Mouse (Mus musculus) bone marrow macrophage, adult 2 months (primary cell): ENCODE measurements at regions not wholly inside any gene's neighbourhood (a gene's known extent, or its start where the extent isn't known, plus 50 kb on each side); places are given as distances from the start of the nearest gene placed in this dataset.

ENCODE experiments used
- CTCF ChIP-seq: IDR thresholded peaks from 2 replicates; pipeline ENCODE4 v1.5.1; 2012; ENCODE audit warnings: low read depth, mild to moderate bottlenecking, low read length, moderate library complexity
- POLR2A ChIP-seq: IDR thresholded peaks from 2 replicates; pipeline ENCODE4 v1.6.1; 2012; ENCODE audit warnings: mild to moderate bottlenecking, low read depth, low read length, borderline replicate concordance

DNA sequence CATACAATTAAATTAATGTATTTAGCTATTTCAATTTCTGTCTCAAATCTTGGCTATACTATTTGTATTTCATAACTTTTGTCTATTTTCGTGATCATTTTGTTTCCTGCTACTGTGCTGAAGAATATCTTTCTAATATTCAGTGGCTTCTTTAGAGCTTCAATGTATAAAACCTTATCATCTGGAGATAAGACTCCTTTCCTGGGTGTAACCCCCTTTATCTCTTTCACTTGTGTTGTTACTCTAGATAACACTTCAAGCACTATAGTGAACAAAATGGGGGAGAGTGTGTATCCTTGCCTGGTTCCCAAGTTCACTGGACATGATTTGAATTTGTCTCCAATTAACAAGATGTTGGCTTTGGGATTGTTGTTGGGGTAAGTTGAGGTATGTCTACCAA, 341.5 kb downstream of the 1700017N19Rik start:
- no peak for TF ChIP-seq CTCF
- TF ChIP-seq POLR2A = no peak
